Mouse (Mus musculus) liver (tissue): ENCODE results near the gene Slc25a31.

Source experiments
- DNase-seq: peaks from one replicate; pipeline ENCODE4 v3.0.0-alpha.2; 2020; ENCODE audit warnings: mixed read lengths

Slc25a31 gene

DNA sequence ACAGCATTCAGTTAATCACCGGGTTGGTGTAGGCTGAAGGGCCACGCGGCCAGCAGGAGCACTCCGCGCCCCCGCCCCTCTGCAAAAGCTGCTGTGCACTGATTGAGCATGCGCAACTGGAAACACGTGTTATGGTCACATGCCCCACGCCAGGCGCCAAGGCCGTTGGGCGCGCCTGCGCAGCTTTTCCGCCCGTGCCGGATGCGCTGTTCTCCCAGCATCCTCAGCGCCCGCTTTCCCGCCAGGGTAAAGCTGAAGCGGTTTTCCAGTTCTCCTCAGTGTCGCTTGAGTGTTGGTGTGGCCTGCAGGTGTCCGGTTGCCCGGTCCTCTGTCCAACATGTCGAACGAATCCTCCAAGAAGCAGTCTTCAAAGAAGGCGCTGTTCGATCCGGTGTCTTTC is at the start of gene Slc25a31:
TSS of gene Slc25a31 (plus strand) at position 201 of the 400 bp plus-strand sequence.
- DNase-seq = no peak

- DNase-seq = no peak
Measured at GRCm38 (mm10) chr3:40660231-40660630, 48.4 kb upstream of the Slc25a31 start.

- no peak for DNase-seq
Measured at GRCm38 (mm10) chr3:40666109-40666508, 42.5 kb upstream of the Slc25a31 start.

GRCm38 (mm10) chr3:40666861-40667719 is 41.6 kb upstream of the Slc25a31 start:
- no peak for DNase-seq

DNA sequence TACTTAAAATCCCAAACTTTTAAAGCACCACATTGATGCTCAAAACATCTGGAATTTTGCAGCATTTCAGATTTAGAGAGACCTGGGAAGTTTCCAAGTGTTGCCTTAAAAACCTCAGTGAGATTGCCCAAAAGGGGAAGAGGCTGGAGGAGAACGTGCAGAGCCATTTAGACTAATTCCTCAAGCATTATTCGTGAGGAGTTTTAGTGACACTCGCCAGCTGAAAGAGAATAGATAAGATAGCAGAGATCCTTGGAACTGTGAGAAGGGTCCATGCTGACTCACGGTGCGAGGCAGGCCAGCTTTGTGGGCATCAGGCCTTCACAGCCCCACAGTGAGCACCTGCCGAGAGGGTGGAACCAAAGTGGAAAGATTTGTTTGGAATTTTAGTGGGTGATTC is 39.8 kb upstream of the Slc25a31 start:
- DNase-seq = no peak

DNA sequence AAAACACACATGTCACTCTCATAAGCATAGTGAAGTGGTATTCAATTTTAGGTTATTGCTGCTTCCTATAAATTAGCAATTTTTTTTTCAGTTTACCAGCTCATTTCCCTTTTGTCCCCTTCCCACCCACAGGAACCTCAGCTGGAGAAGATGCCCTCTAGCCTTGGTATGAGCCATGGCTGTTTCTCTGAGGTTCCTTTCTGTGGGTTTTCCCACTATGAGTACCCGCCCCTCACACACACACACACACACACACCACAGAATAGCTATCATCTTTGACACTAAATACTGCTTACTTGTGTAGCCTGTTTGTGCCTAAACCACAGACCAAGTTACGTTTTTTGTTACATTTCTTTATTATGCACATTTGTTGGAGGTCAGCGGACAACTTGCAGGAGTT is 39.3 kb upstream of the Slc25a31 start:
- no peak for DNase-seq

- no peak for DNase-seq
Measured at GRCm38 (mm10) chr3:40673515-40673914, 35.1 kb upstream of the Slc25a31 start.

DNA sequence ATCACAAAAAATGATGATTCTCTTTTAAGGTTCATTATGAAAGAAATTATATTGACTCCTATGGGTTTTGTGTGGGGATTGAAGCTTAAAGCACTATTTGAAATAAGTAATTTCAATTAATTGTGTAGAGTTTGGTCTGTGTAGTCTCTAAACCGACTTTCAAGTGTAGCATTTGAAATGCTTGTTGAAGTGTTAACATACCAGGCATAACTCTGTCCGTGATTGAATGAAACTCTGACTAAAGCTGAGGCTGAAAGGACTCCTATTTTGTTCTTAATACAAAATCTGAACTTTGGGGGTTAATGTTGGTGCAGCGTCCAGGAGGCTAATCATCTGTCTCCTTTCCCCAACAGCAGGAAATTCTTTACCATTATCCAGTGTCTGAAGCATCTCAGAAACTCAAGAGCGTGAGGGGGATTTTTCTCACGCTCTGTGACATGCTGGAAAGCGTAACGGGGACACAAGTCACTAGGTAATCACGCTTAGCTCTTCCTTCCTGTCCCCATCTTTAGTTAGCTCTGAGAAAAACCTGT is 33.7 kb upstream of the Slc25a31 start:
- DNase-seq = no peak

GRCm38 (mm10) chr3:40678856-40679255 is 29.8 kb upstream of the Slc25a31 start:
- no peak for DNase-seq

DNA sequence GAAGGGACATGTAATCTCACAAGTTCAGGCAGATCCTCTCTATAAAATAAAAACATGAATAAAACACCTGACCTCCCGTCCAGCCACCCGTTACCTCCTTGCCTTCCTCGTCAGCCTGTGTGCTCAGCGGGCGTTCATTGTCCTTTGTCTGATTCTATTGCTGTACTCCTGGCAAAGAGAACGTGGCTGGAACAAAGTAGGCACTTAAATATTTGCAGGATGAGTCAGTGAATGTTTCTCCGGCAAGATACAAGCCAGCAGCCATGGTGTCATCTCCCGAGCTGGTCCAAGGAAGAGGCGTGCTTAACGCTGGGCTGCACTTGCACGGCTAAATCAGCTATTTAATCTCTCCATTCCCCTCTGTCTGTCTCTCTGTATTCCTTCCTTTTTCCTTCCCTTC is 26.3 kb upstream of the Slc25a31 start:
- DNase-seq = no peak

GRCm38 (mm10) chr3:40683171-40683570 is 25.5 kb upstream of the Slc25a31 start:
- DNase-seq = no peak

GRCm38 (mm10) chr3:40685855-40686515 is 22.7 kb upstream of the Slc25a31 start:
- peak; percentile 50 for DNase-seq

GRCm38 (mm10) chr3:40686836-40687235 is 21.8 kb upstream of the Slc25a31 start:
- no peak for DNase-seq

GRCm38 (mm10) chr3:40687588-40687987 is 21.1 kb upstream of the Slc25a31 start:
- DNase-seq = no peak

DNA sequence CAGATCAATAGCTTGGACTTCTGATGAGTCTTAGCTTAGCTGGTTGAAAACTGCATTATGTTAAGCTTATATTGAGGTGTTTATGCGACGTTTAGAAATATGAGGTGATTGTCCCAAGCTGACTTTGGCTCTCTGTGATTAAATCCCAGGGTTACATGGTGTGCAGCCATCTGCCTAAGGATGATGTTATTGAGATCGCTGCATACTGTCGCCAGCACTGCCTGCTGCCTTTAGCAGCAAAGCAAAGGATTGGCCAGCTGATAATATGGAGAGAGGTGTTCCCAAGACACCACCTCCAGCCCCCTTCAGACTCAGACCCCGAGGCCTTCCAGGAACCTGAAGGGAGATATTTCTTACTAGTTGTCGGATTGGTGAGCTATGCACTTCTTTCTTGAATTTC is 17.1 kb upstream of the Slc25a31 start:
- DNase-seq = no peak

GRCm38 (mm10) chr3:40693435-40693834 is 15.2 kb upstream of the Slc25a31 start:
- DNase-seq = no peak

GRCm38 (mm10) chr3:40693960-40694359 is 14.7 kb upstream of the Slc25a31 start:
- DNase-seq = no peak

GRCm38 (mm10) chr3:40694438-40694837 is 14.2 kb upstream of the Slc25a31 start:
- DNase-seq = peak; percentile 46

DNA sequence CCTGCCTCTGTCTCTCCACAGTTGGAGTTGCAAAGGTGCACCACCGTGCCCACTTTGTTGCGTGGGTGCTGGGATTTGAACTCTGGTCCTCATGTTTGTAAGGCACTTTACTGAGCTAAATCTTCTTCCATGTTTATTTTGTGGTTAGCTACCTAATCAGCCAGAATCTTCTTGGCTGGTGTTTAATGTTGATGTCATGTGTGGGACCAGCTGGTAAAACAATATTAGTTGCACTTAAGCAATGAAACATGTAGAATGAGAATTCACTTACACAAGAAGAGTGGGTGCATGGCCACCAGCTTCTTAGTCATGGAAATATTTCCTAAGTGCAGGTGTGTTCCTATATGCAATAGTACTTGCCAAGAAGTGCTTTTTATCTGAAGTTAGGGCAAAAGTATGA is 13.5 kb upstream of the Slc25a31 start:
- DNase-seq = no peak

- DNase-seq = no peak
Measured at GRCm38 (mm10) chr3:40698834-40699233, 9.8 kb upstream of the Slc25a31 start.

GRCm38 (mm10) chr3:40704816-40705430 is 3.7 kb upstream of the Slc25a31 start:
- DNase-seq = no peak

DNA sequence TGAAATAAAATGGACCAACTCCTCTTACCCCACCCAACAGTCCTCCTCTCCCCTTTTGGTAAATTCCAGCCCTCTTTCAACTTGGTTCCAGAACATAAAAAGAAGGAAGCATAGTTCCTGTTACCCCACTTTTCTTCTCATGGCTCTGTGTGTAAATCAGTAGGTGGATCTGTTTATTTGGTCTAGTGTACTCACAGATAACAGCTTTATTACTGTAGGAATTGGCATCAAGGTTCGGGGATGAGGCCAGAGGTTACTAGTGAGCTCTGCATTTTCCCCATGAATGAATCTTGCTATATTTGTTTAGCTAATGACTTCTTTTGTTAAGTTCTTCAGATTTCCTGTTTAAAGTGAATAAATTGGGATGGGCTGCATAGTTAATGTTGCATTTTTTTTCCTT is 7.4 kb downstream of the Slc25a31 start:
- DNase-seq = no peak

GRCm38 (mm10) chr3:40719022-40719421 is 10.4 kb downstream of the Slc25a31 start:
- no peak for DNase-seq
